Mouse (Mus musculus) limb, embryonic 14.5 days (tissue): ENCODE measurements around the gene D10Wsu102e. TPM values are rescaled to one million over a fixed set of nuclear protein-coding genes. Genes with fewer than 3 reads are reported as not detected.

ENCODE experiments used
- ATAC-seq: fragments of 200-750 bp; cut with Nextera tagmentation; 2 replicates; pipeline ENCODE4 v1.8.0; 2017; ENCODE audit warnings: low read depth, moderate number of reproducible peaks, moderate TSS enrichment; ENCODE audit not compliant: low FRiP score
- DNase-seq: peaks from one replicate; pipeline ENCODE4 v3.0.0-alpha.2; 2015; ENCODE audit warnings: low spot score
- H3K27ac ChIP-seq: fragments of 300-500 bp; sonication (generic); replicated peaks from 2 replicates; pipeline ENCODE4 v1.5.1; 2014; ENCODE audit warnings: low read depth, mild to moderate bottlenecking, low read length, moderate library complexity, mixed read lengths
- H3K27me3 ChIP-seq: fragments of 300-500 bp; sonication (generic); 2 replicates; pipeline ENCODE4 v1.6.1; 2014; ENCODE audit warnings: low read length, mixed read lengths; ENCODE audit not compliant: control insufficient read depth, insufficient read depth
- H3K36me3 ChIP-seq: fragments of 300-500 bp; sonication (generic); 2 replicates; pipeline ENCODE4 v1.6.1; 2014; ENCODE audit warnings: mild to moderate bottlenecking, low read length, moderate library complexity, mixed read lengths; ENCODE audit not compliant: control insufficient read depth, insufficient read depth
- H3K4me1 ChIP-seq: fragments of 300-500 bp; sonication (generic); 2 replicates; pipeline ENCODE4 v1.6.1; 2014; ENCODE audit warnings: antibody characterized with exemption, low read length, mixed read lengths; ENCODE audit not compliant: control insufficient read depth, insufficient read depth
- H3K4me2 ChIP-seq: fragments of 300-500 bp; sonication (generic); replicated peaks from 2 replicates; pipeline ENCODE4 v1.6.1; 2014; ENCODE audit warnings: low read depth, mild to moderate bottlenecking, low read length, moderate library complexity; ENCODE audit not compliant: severe bottlenecking
- H3K4me3 ChIP-seq: fragments of 300-500 bp; sonication (generic); replicated peaks from 2 replicates; pipeline ENCODE4 v1.5.1; 2014; ENCODE audit warnings: low read length
- H3K9ac ChIP-seq: fragments of 300-500 bp; sonication (generic); 2 replicates; pipeline ENCODE4 v1.6.1; 2014; ENCODE audit warnings: mild to moderate bottlenecking, low read depth, low read length, moderate library complexity; ENCODE audit not compliant: severe bottlenecking
- H3K9me3 ChIP-seq: fragments of 300-500 bp; sonication (generic); 2 replicates; pipeline ENCODE4 v1.6.1; 2016; ENCODE audit warnings: low read length; ENCODE audit not compliant: control insufficient read depth
- POLR2A ChIP-seq: fragments of 200-500 bp; IDR thresholded peaks from 2 replicates; pipeline ENCODE4 v1.8.0; 2012; ENCODE audit warnings: inconsistent platforms, mild to moderate bottlenecking, moderate library complexity, borderline replicate concordance; ENCODE audit not compliant: insufficient read depth, insufficient read length; ENCODE audit errors: extremely low read depth
- WGBS: fragments of 180-500 bp; shearing (Covaris S2); extraction: QIAGEN DNeasy Blood & Tissue Kit; methylation state at CpG from one replicate; pipeline ENCODE4 v1.1.7; 2014; 5-methylcytosine and 5-hydroxymethylcytosine counted together
- polyA plus RNA-seq, 2 experiments: library from polyadenylated mRNA; depleted of rRNA in 1 of 2; stranded (reverse) in 1 of 2; unstranded in 1 of 2; fragments of >200 nt; fragmentation: Nextera tagmentation in 1 of 2; extraction: Ambion mirVana in 1 of 2; gene quantifications; 2 replicates each; pipeline versions ENCODE4 v1.2.1 to v1.2.3; 2012 to 2014

D10Wsu102e gene
- polyA plus RNA-seq, 2 experiments: 0.63 to 0.64 TPM

DNA sequence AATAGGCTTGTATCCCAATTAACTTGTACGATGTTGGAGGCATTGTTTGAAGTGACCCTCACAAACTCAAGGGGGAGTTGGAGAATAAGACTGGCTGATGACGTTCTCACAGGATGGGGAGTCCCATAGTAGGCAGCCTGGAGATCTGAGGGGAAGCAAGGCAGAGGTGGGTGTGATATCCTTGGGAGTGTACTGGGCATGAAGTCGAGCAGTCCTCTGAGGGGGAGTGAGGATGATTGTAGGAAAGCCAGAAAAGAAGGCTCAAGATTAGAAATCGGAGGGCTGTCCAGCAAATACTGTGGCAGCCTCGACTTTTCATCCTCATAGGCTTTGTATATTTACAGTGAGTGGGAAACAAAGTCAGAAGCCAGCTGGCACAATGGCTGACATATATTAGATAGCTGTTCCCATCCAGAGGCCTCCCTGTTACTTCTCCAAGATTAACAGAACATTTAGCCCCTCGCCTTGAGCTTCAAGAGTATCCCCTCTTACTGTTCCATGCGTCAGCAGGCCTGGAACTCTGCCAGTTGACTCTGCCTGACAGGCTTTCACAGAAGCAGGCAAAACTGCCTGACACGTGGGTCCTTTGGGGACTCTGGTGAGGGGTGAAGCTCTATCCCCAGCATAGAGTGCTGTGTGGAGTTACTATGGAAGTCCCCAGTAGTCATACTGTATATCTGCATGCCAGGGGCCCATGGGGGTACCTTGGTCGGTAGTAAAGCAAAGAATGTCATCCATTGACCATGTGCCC is 18.2 kb downstream of the D10Wsu102e start:
- no peak overlapping the region for H3K9ac ChIP-seq
- H3K9me3 ChIP-seq: no peaks in the 10 kb centered on the region
- H3K4me1 ChIP-seq: no peaks in the 10 kb centered on the region
- no peak for TF ChIP-seq POLR2A
- peaks cover 17% of the 10 kb centered on the region; the same call in 1 of the 2 replicates for H3K36me3 ChIP-seq
- 83% methylated on average over 9 of the region's 9 CpGs for WGBS
- no peak overlapping the region for H3K27ac ChIP-seq
- peak; percentile 27 for DNase-seq
- no peak for ATAC-seq
- H3K4me3 ChIP-seq: no peak overlapping the region
- no peak overlapping the region for H3K4me2 ChIP-seq
- no peaks in the 10 kb centered on the region for H3K27me3 ChIP-seq

- H3K4me2 ChIP-seq: no peak overlapping the region
- no peak for TF ChIP-seq POLR2A
- DNase-seq (no peak), ATAC-seq (no peak)
- H3K27me3 ChIP-seq: no peaks in the 10 kb centered on the region
- no peak overlapping the region for H3K27ac ChIP-seq
- no peak overlapping the region for H3K4me3 ChIP-seq
- H3K9ac ChIP-seq: no peak overlapping the region
- no peaks in the 10 kb centered on the region for H3K9me3 ChIP-seq
- no peaks in the 10 kb centered on the region for H3K4me1 ChIP-seq
- 94% methylated on average over 2 of the region's 2 CpGs for WGBS
- 0 out of 2 replicates have a peak, but pooled peaks cover 3% of the 10 kb centered on the region for H3K36me3 ChIP-seq
Observed at GRCm38 (mm10) chr10:83380501-83380900, 20.5 kb downstream of the D10Wsu102e start.

GRCm38 (mm10) chr10:83382528-83382927 is 22.5 kb downstream of the D10Wsu102e start:
- Histone ChIP-seq H3K27ac (no peak overlapping the region), H3K4me3 (no peak overlapping the region), H3K27me3 (no peaks in the 10 kb centered on the region), H3K36me3 (0 out of 2 replicates have a peak, but pooled peaks cover 3% of the 10 kb centered on the region), H3K4me1 (no peaks in the 10 kb centered on the region), H3K9ac (no peak overlapping the region), H3K4me2 (no peak overlapping the region), H3K9me3 (no peaks in the 10 kb centered on the region)
- WGBS: 82% methylated on average over 4 of the region's 4 CpGs
- DNase-seq (no peak), ATAC-seq (no peak)
- TF ChIP-seq POLR2A: no peak

- Histone ChIP-seq H3K9ac (no peak overlapping the region), H3K36me3 (0 out of 2 replicates have a peak, but pooled peaks cover 3% of the 10 kb centered on the region), H3K4me3 (no peak overlapping the region), H3K9me3 (no peaks in the 10 kb centered on the region), H3K27ac (no peak overlapping the region), H3K27me3 (no peaks in the 10 kb centered on the region), H3K4me1 (no peaks in the 10 kb centered on the region), H3K4me2 (no peak overlapping the region)
- no peak for TF ChIP-seq POLR2A
- 82% methylated on average over 2 of the region's 2 CpGs for WGBS
- no peak for DNase-seq
- ATAC-seq: no peak
Observed at GRCm38 (mm10) chr10:83382988-83383387, 23.0 kb downstream of the D10Wsu102e start.

DNA sequence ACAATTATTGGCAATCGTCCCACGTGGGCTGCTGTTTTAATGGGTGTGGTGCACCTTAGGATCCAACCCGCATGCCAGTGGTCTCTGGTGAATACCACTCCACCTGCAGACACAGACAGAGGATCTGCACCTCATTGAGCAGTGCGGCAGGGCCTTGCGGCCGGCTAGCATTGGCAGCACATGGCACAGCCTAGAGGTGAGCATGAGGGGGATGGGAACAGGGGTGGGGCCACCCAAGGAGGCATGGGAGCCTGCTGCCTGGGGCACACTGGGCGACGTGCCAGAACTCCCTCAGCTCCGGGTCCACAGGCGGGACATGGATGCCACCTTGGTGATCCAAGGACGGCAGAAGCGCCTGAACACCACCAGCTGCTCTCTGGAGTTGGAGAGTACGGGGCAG is 23.8 kb downstream of the D10Wsu102e start:
- no peak for TF ChIP-seq POLR2A
- Histone ChIP-seq H3K27ac (no peak overlapping the region), H3K4me3 (no peak overlapping the region), H3K9me3 (no peaks in the 10 kb centered on the region), H3K4me1 (no peaks in the 10 kb centered on the region), H3K9ac (no peak overlapping the region), H3K4me2 (no peak overlapping the region), H3K27me3 (no peaks in the 10 kb centered on the region), H3K36me3 (0 out of 2 replicates have a peak, but pooled peaks cover 3% of the 10 kb centered on the region)
- WGBS: 80% methylated on average over 13 of the region's 13 CpGs
- ATAC-seq: no peak
- DNase-seq: no peak
